Mouse (Mus musculus): ENCODE data around the gene Tenm4. TPM values are rescaled to one million over a fixed set of nuclear protein-coding genes. Genes with fewer than 3 reads are reported as not detected.

Gene Tenm4
- polyA plus RNA-seq, 1 experiment from 2014 or later = 9.2 TPM

- Histone ChIP-seq H3K4me1 (ENCODE audit: control insufficient read depth in 2 of 2, insufficient read depth in 2 of 2, low read length in 2 of 2) (peaks cover 0 to 2% of the 10 kb centered on the region in 2 experiments; a peak in 1 of 4 replicates), H3K9ac (ENCODE audit: low read length) (no peak overlapping the region), H3K9me3 (ENCODE audit: control insufficient read depth, low read length) (peaks cover 3% of the 10 kb centered on the region; the same call in 1 of the 2 replicates), H3K4me3 (ENCODE audit: control insufficient read depth in 1 of 2, insufficient read depth in 1 of 2, low read depth in 1 of 2, low read length in 2 of 2) (no peak overlapping the region), H3K27ac (replicated peaks in 1 of 2; ENCODE audit: control insufficient read depth in 1 of 2, insufficient read depth in 1 of 2, low read depth in 2 of 2, low read length in 2 of 2) (no peak overlapping the region), H3K36me3 (ENCODE audit: control insufficient read depth, insufficient read depth, low read length) (no peaks in the 10 kb centered on the region), H3K27me3 (ENCODE audit: control insufficient read depth, insufficient read depth, low read length) (peaks cover 15% of the 10 kb centered on the region), H3K4me2 (ENCODE audit: low read length) (no peak overlapping the region)
- ATAC-seq (ENCODE audit: insufficient number of reproducible peaks, insufficient read depth, low FRiP score, low read depth) = no peak
- 50% methylated on average over 5 of the region's 5 CpGs for WGBS
These were observed 384.2 kb downstream of the Tenm4 start for GRCm38 (mm10) chr7:96555294-96555693.

GRCm38 (mm10) chr7:96556756-96557155 is 385.7 kb downstream of the Tenm4 start:
- H3K9ac ChIP-seq (ENCODE audit: low read length) = no peak overlapping the region
- no peaks in the 10 kb centered on the region for H3K36me3 ChIP-seq (ENCODE audit: control insufficient read depth, insufficient read depth, low read length)
- H3K27ac ChIP-seq (replicated peaks in 1 of 2; ENCODE audit: control insufficient read depth in 1 of 2, insufficient read depth in 1 of 2, low read depth in 2 of 2, low read length in 2 of 2) = no peak overlapping the region
- H3K4me3 ChIP-seq (ENCODE audit: control insufficient read depth in 1 of 2, insufficient read depth in 1 of 2, low read depth in 1 of 2, low read length in 2 of 2) = no peak overlapping the region
- H3K27me3 ChIP-seq (ENCODE audit: control insufficient read depth, insufficient read depth, low read length) = peaks cover 25% of the 10 kb centered on the region
- WGBS = 73% methylated on average over 5 of the region's 5 CpGs
- peaks cover 3% of the 10 kb centered on the region; the same call in 1 of the 2 replicates for H3K9me3 ChIP-seq (ENCODE audit: control insufficient read depth, low read length)
- H3K4me1 ChIP-seq (ENCODE audit: control insufficient read depth in 2 of 2, insufficient read depth in 2 of 2, low read length in 2 of 2) = peaks cover 0 to 2% of the 10 kb centered on the region in 2 experiments; a peak in 1 of 4 replicates
- no peak for ATAC-seq (ENCODE audit: insufficient number of reproducible peaks, insufficient read depth, low FRiP score, low read depth)
- no peak overlapping the region for H3K4me2 ChIP-seq (ENCODE audit: low read length)

GRCm38 (mm10) chr7:96562890-96563289 is 391.8 kb downstream of the Tenm4 start:
- WGBS = 50% methylated on average over 3 of the region's 3 CpGs
- H3K4me2 ChIP-seq (ENCODE audit: low read length) = no peak overlapping the region
- H3K36me3 ChIP-seq (ENCODE audit: control insufficient read depth, insufficient read depth, low read length) = no peaks in the 10 kb centered on the region
- no peak overlapping the region for H3K27ac ChIP-seq (replicated peaks in 1 of 2; ENCODE audit: control insufficient read depth in 1 of 2, insufficient read depth in 1 of 2, low read depth in 2 of 2, low read length in 2 of 2)
- H3K9me3 ChIP-seq (ENCODE audit: control insufficient read depth, low read length) = peaks cover 1% of the 10 kb centered on the region; the same call in 1 of the 2 replicates
- H3K9ac ChIP-seq (ENCODE audit: low read length) = no peak overlapping the region
- no peak overlapping the region for H3K4me3 ChIP-seq (ENCODE audit: control insufficient read depth in 1 of 2, insufficient read depth in 1 of 2, low read depth in 1 of 2, low read length in 2 of 2)
- H3K27me3 ChIP-seq (ENCODE audit: control insufficient read depth, insufficient read depth, low read length) = peaks cover 55% of the 10 kb centered on the region
- H3K4me1 ChIP-seq (ENCODE audit: control insufficient read depth in 2 of 2, insufficient read depth in 2 of 2, low read length in 2 of 2) = peaks cover 0 to 2% of the 10 kb centered on the region in 2 experiments; a peak in 1 of 4 replicates
- no peak for ATAC-seq (ENCODE audit: insufficient number of reproducible peaks, insufficient read depth, low FRiP score, low read depth)

- Histone ChIP-seq H3K36me3 (ENCODE audit: control insufficient read depth, insufficient read depth, low read length) (no peaks in the 10 kb centered on the region), H3K9me3 (ENCODE audit: control insufficient read depth, low read length) (no peaks in the 10 kb centered on the region), H3K27ac (replicated peaks in 1 of 2; ENCODE audit: control insufficient read depth in 1 of 2, insufficient read depth in 1 of 2, low read depth in 2 of 2, low read length in 2 of 2) (no peak overlapping the region), H3K4me1 (ENCODE audit: control insufficient read depth in 2 of 2, insufficient read depth in 2 of 2, low read length in 2 of 2) (peaks cover 0 to 2% of the 10 kb centered on the region in 2 experiments; a peak in 1 of 4 replicates), H3K4me3 (ENCODE audit: control insufficient read depth in 1 of 2, insufficient read depth in 1 of 2, low read depth in 1 of 2, low read length in 2 of 2) (no peak overlapping the region), H3K4me2 (ENCODE audit: low read length) (no peak overlapping the region), H3K27me3 (ENCODE audit: control insufficient read depth, insufficient read depth, low read length) (peaks cover 55% of the 10 kb centered on the region), H3K9ac (ENCODE audit: low read length) (no peak overlapping the region)
- 47% methylated on average over 3 of the region's 3 CpGs for WGBS
- ATAC-seq (ENCODE audit: insufficient number of reproducible peaks, insufficient read depth, low FRiP score, low read depth) = no peak
These were observed 392.5 kb downstream of the Tenm4 start for GRCm38 (mm10) chr7:96563329-96564065.

- no peak for ATAC-seq (ENCODE audit: insufficient number of reproducible peaks, insufficient read depth, low FRiP score, low read depth)
- Histone ChIP-seq H3K4me3 (ENCODE audit: control insufficient read depth in 1 of 2, insufficient read depth in 1 of 2, low read depth in 1 of 2, low read length in 2 of 2) (no peak overlapping the region), H3K27me3 (ENCODE audit: control insufficient read depth, insufficient read depth, low read length) (peaks cover 45% of the 10 kb centered on the region), H3K9ac (ENCODE audit: low read length) (no peak overlapping the region), H3K4me1 (ENCODE audit: control insufficient read depth in 2 of 2, insufficient read depth in 2 of 2, low read length in 2 of 2) (peaks cover 0 to 2% of the 10 kb centered on the region in 2 experiments; a peak in 1 of 4 replicates), H3K36me3 (ENCODE audit: control insufficient read depth, insufficient read depth, low read length) (no peaks in the 10 kb centered on the region), H3K4me2 (ENCODE audit: low read length) (no peak overlapping the region), H3K27ac (replicated peaks in 1 of 2; ENCODE audit: control insufficient read depth in 1 of 2, insufficient read depth in 1 of 2, low read depth in 2 of 2, low read length in 2 of 2) (no peak overlapping the region), H3K9me3 (ENCODE audit: control insufficient read depth, low read length) (no peaks in the 10 kb centered on the region)
- WGBS = 55% methylated on average over 4 of the region's 4 CpGs
These were observed 394.8 kb downstream of the Tenm4 start for GRCm38 (mm10) chr7:96565806-96566205.

- peaks cover 41% of the 10 kb centered on the region for H3K27me3 ChIP-seq (ENCODE audit: control insufficient read depth, insufficient read depth, low read length)
- no peak for ATAC-seq (ENCODE audit: insufficient number of reproducible peaks, insufficient read depth, low FRiP score, low read depth)
- no peak overlapping the region for H3K4me3 ChIP-seq (ENCODE audit: control insufficient read depth in 1 of 2, insufficient read depth in 1 of 2, low read depth in 1 of 2, low read length in 2 of 2)
- no peaks in the 10 kb centered on the region for H3K9me3 ChIP-seq (ENCODE audit: control insufficient read depth, low read length)
- H3K4me2 ChIP-seq (ENCODE audit: low read length) = no peak overlapping the region
- no peaks in the 10 kb centered on the region for H3K36me3 ChIP-seq (ENCODE audit: control insufficient read depth, insufficient read depth, low read length)
- H3K27ac ChIP-seq (replicated peaks in 1 of 2; ENCODE audit: control insufficient read depth in 1 of 2, insufficient read depth in 1 of 2, low read depth in 2 of 2, low read length in 2 of 2) = no peak overlapping the region
- no peak overlapping the region for H3K9ac ChIP-seq (ENCODE audit: low read length)
- 75% methylated on average over 4 of the region's 4 CpGs for WGBS
- H3K4me1 ChIP-seq (ENCODE audit: control insufficient read depth in 2 of 2, insufficient read depth in 2 of 2, low read length in 2 of 2) = peaks cover 0 to 2% of the 10 kb centered on the region in 2 experiments; a peak in 1 of 4 replicates
These were observed 395.2 kb downstream of the Tenm4 start for GRCm38 (mm10) chr7:96566260-96566659.

- WGBS = 93% methylated on average over 3 of the region's 3 CpGs
- Histone ChIP-seq H3K9ac (ENCODE audit: low read length) (no peak overlapping the region), H3K27me3 (ENCODE audit: control insufficient read depth, insufficient read depth, low read length) (peaks cover 29% of the 10 kb centered on the region)
These were observed 397.0 kb downstream of the Tenm4 start for GRCm38 (mm10) chr7:96568034-96568433.

More at GRCm38 (mm10) chr7:96568034-96568433, 397.0 kb downstream of the Tenm4 start:
- no peak overlapping the region for H3K4me2 ChIP-seq (ENCODE audit: low read length)
- no peak overlapping the region for H3K4me3 ChIP-seq (ENCODE audit: control insufficient read depth in 1 of 2, insufficient read depth in 1 of 2, low read depth in 1 of 2, low read length in 2 of 2)
- no peaks in the 10 kb centered on the region for H3K36me3 ChIP-seq (ENCODE audit: control insufficient read depth, insufficient read depth, low read length)
- H3K4me1 ChIP-seq (ENCODE audit: control insufficient read depth in 2 of 2, insufficient read depth in 2 of 2, low read length in 2 of 2) = peaks cover 0 to 2% of the 10 kb centered on the region in 2 experiments; a peak in 1 of 4 replicates
- H3K9me3 ChIP-seq (ENCODE audit: control insufficient read depth, low read length) = no peaks in the 10 kb centered on the region
- ATAC-seq (ENCODE audit: insufficient number of reproducible peaks, insufficient read depth, low FRiP score, low read depth) = no peak
- H3K27ac ChIP-seq (replicated peaks in 1 of 2; ENCODE audit: control insufficient read depth in 1 of 2, insufficient read depth in 1 of 2, low read depth in 2 of 2, low read length in 2 of 2) = no peak overlapping the region
